Mouse (Mus musculus): Measurements from ENCODE around the gene Krtap27-1. TPM values are rescaled to one million over a fixed set of nuclear protein-coding genes. Genes with fewer than 3 reads are reported as not detected.

Krtap27-1 gene
- total RNA-seq, 2 experiments from 2014 or later = not detected

Other genes with a start within 250 kb of the Krtap27-1 start
- gene Cldn17, start 164.7 kb downstream of the Krtap27-1 start, total RNA-seq (2021) = not detected
- gene Cldn8, start 108.5 kb downstream of the Krtap27-1 start, total RNA-seq (2021) = not detected
- not detected for gene Krtap24-1, start 59.4 kb downstream of the Krtap27-1 start, total RNA-seq (2021)
- gene 2310079G19Rik, start 44.0 kb downstream of the Krtap27-1 start, total RNA-seq (2021) = not detected
- not detected for gene Krtap26-1, start 23.9 kb downstream of the Krtap27-1 start, total RNA-seq (2021)
- gene 2310061N02Rik, start 36.3 kb upstream of the Krtap27-1 start, total RNA-seq (2021) = not detected
- gene Krtap13-1, start 57.2 kb upstream of the Krtap27-1 start, total RNA-seq (2021) = not detected
- gene Krtap13, start 80.0 kb upstream of the Krtap27-1 start, total RNA-seq (2021) = not detected
- not detected for gene 2310034C09Rik, start 87.2 kb upstream of the Krtap27-1 start, total RNA-seq (2021)
- gene 2310057N15Rik, start 102.5 kb upstream of the Krtap27-1 start, total RNA-seq (2021) = not detected
- not detected for gene Gm5965, start 106.2 kb upstream of the Krtap27-1 start, total RNA-seq (2021)
- not detected for gene Gm20741, start 140.5 kb upstream of the Krtap27-1 start, total RNA-seq (2021)
- gene Krtap15, start 148.5 kb upstream of the Krtap27-1 start, total RNA-seq (2021) = not detected
- gene Krtap14, start 154.5 kb upstream of the Krtap27-1 start, total RNA-seq (2021) = not detected
- not detected for gene Krtap19-1, start 197.7 kb upstream of the Krtap27-1 start, total RNA-seq (2021)
- not detected for gene Krtap19-2, start 202.6 kb upstream of the Krtap27-1 start, total RNA-seq (2021)
- not detected for gene Krtap19-3, start 206.4 kb upstream of the Krtap27-1 start, total RNA-seq (2021)
- not detected for gene Krtap19-4, start 213.4 kb upstream of the Krtap27-1 start, total RNA-seq (2021)
- not detected for gene Krtap19-5, start 224.8 kb upstream of the Krtap27-1 start, total RNA-seq (2021)

Measured in heart, postnatal 4 days (tissue).